Mouse (Mus musculus): ENCODE measurements at regions not wholly inside any gene's neighbourhood (a gene's known extent, or its start where the extent isn't known, plus 50 kb on each side); places are given as distances from the start of the nearest gene placed in this dataset.

- no peak for DNase-seq (ENCODE audit: low spot score)
- H3K9ac ChIP-seq (ENCODE audit: low read length) = no peak overlapping the region
- ATAC-seq (replicated peaks; ENCODE audit: low FRiP score, low TSS enrichment, low read depth) = no peak
- whole genome bisulfite sequencing = 84% methylated on average over 3 of the region's 3 CpGs
- no peaks in the 10 kb centered on the region for H3K36me3 ChIP-seq (ENCODE audit: control insufficient read depth, insufficient read depth, low read length)
- no peaks in the 10 kb centered on the region for H3K9me3 ChIP-seq (ENCODE audit: control insufficient read depth, low read length)
- no peaks in the 10 kb centered on the region for H3K4me1 ChIP-seq (replicated peaks; ENCODE audit: control insufficient read depth, insufficient read depth, low read length)
- H3K4me2 ChIP-seq (ENCODE audit: low read length) = no peak overlapping the region
- H3K4me3 ChIP-seq (ENCODE audit: low read depth, low read length) = no peak overlapping the region
- H3K27ac ChIP-seq (ENCODE audit: low read depth) = no peak overlapping the region
- H3K27me3 ChIP-seq (replicated peaks; ENCODE audit: control insufficient read depth, insufficient read depth, low read length) = no peaks in the 10 kb centered on the region
Measured at GRCm38 (mm10) chr11:26826194-26826593, 232.4 kb upstream of the Vrk2 start.

GRCm38 (mm10) chr11:26824080-26824727 is 230.4 kb upstream of the Vrk2 start:
- ATAC-seq (replicated peaks; ENCODE audit: low FRiP score, low TSS enrichment, low read depth) (no peak), DNase-seq (ENCODE audit: low spot score) (no peak)
- no peak overlapping the region for H3K4me3 ChIP-seq (ENCODE audit: low read depth, low read length)
- 88% methylated on average over 8 of the region's 8 CpGs for WGBS
- H3K27me3 ChIP-seq (replicated peaks; ENCODE audit: control insufficient read depth, insufficient read depth, low read length) = no peaks in the 10 kb centered on the region
- no peaks in the 10 kb centered on the region for H3K36me3 ChIP-seq (ENCODE audit: control insufficient read depth, insufficient read depth, low read length)
- no peaks in the 10 kb centered on the region for H3K9me3 ChIP-seq (ENCODE audit: control insufficient read depth, low read length)
- no peak overlapping the region for H3K9ac ChIP-seq (ENCODE audit: low read length)
- no peak overlapping the region for H3K27ac ChIP-seq (ENCODE audit: low read depth)
- no peak overlapping the region for H3K4me2 ChIP-seq (ENCODE audit: low read length)
- no peaks in the 10 kb centered on the region for H3K4me1 ChIP-seq (replicated peaks; ENCODE audit: control insufficient read depth, insufficient read depth, low read length)

DNA sequence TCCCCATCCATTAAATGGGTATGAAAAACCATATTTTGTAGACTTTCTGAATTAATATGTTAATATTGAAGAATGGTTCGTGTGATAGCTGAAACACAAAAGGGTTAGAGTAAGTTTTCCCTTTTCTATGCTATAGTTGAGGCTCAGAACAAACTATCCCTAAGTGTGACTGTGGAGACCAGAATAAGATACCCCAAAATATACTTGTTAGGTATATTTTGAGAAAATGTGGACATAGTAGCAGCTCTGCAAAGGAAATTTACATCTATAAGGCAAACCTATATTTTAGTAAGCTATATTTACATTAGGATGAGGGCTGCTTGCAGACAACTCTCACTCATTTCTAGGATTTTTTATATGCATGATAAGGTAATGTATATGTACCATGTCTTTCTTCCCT is 227.3 kb upstream of the Vrk2 start:
- ATAC-seq (replicated peaks; ENCODE audit: low FRiP score, low TSS enrichment, low read depth) = no peak

DNA sequence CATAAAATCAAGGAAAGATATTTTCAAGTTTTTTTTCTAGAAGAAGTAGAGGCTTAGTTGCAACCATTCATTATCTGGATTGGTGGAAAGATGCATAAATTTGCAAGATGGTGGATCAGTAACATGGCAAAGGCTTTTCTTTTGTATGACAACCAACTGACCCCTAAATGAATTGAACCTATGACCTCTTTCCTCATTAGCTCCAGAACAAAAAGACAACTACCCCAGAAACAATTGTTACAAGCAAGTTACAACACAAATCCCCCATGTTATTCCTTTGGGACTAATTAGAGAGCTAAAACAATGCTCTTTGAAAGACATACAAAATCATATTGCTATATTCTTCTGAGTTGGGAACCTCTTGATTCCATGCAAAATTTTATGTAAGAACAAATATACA is 223.5 kb upstream of the Vrk2 start:
- Histone ChIP-seq H3K9me3 (ENCODE audit: control insufficient read depth, low read length) (no peaks in the 10 kb centered on the region), H3K27ac (ENCODE audit: low read depth) (no peak overlapping the region)

More for the DNA sequence above, 227.3 kb upstream of the Vrk2 start:
- no peaks in the 10 kb centered on the region for H3K9me3 ChIP-seq (ENCODE audit: control insufficient read depth, low read length)
- H3K36me3 ChIP-seq (ENCODE audit: control insufficient read depth, insufficient read depth, low read length) = no peaks in the 10 kb centered on the region
- H3K9ac ChIP-seq (ENCODE audit: low read length) = no peak overlapping the region
- no peak overlapping the region for H3K4me2 ChIP-seq (ENCODE audit: low read length)
- DNase-seq (ENCODE audit: low spot score) = no peak
- no peak overlapping the region for H3K4me3 ChIP-seq (ENCODE audit: low read depth, low read length)
- no peak overlapping the region for H3K27ac ChIP-seq (ENCODE audit: low read depth)
- H3K4me1 ChIP-seq (replicated peaks; ENCODE audit: control insufficient read depth, insufficient read depth, low read length) = no peaks in the 10 kb centered on the region
- WGBS = 67% methylated on average over 1 of the region's 1 CpGs
- H3K27me3 ChIP-seq (replicated peaks; ENCODE audit: control insufficient read depth, insufficient read depth, low read length) = no peaks in the 10 kb centered on the region

DNA sequence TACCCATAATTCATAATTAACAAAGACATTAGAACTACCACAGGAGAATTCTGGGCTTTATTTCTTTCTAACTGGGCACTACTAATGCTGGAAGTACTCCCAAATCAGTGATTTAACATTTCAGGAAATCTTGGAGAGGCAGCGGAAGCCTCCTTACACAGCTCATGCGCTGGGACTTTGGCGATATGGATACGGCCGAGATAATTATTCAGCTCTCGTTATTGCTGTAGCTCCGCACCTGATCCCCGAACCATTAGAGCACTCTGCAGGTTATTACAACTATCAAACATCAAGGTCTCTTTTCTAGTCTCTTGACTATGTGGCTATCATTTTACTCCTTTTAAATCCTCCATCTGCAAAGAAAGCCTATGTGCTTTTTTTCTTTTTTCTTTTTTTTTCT is 221.3 kb upstream of the Vrk2 start:
- Histone ChIP-seq H3K4me2 (ENCODE audit: low read length) (no peak overlapping the region), H3K9ac (ENCODE audit: low read length) (no peak overlapping the region), H3K4me3 (ENCODE audit: low read depth, low read length) (no peak overlapping the region), H3K9me3 (ENCODE audit: control insufficient read depth, low read length) (no peaks in the 10 kb centered on the region), H3K36me3 (ENCODE audit: control insufficient read depth, insufficient read depth, low read length) (no peaks in the 10 kb centered on the region), H3K4me1 (replicated peaks; ENCODE audit: control insufficient read depth, insufficient read depth, low read length) (no peaks in the 10 kb centered on the region), H3K27me3 (replicated peaks; ENCODE audit: control insufficient read depth, insufficient read depth, low read length) (no peaks in the 10 kb centered on the region), H3K27ac (ENCODE audit: low read depth) (no peak overlapping the region)
- ATAC-seq (replicated peaks; ENCODE audit: low FRiP score, low TSS enrichment, low read depth) (no peak), DNase-seq (ENCODE audit: low spot score) (no peak)
- WGBS = 88% methylated on average over 8 of the region's 8 CpGs

More for the DNA sequence above, 223.5 kb upstream of the Vrk2 start:
- no peaks in the 10 kb centered on the region for H3K4me1 ChIP-seq (replicated peaks; ENCODE audit: control insufficient read depth, insufficient read depth, low read length)
- DNase-seq (ENCODE audit: low spot score) (no peak), ATAC-seq (replicated peaks; ENCODE audit: low FRiP score, low TSS enrichment, low read depth) (no peak)
- no peaks in the 10 kb centered on the region for H3K27me3 ChIP-seq (replicated peaks; ENCODE audit: control insufficient read depth, insufficient read depth, low read length)
- H3K9ac ChIP-seq (ENCODE audit: low read length) = no peak overlapping the region
- no peaks in the 10 kb centered on the region for H3K36me3 ChIP-seq (ENCODE audit: control insufficient read depth, insufficient read depth, low read length)
- no peak overlapping the region for H3K4me3 ChIP-seq (ENCODE audit: low read depth, low read length)
- no peak overlapping the region for H3K4me2 ChIP-seq (ENCODE audit: low read length)

GRCm38 (mm10) chr11:26814601-26815000 is 220.8 kb upstream of the Vrk2 start:
- Histone ChIP-seq H3K4me1 (replicated peaks; ENCODE audit: control insufficient read depth, insufficient read depth, low read length) (no peaks in the 10 kb centered on the region), H3K9ac (ENCODE audit: low read length) (no peak overlapping the region), H3K27ac (ENCODE audit: low read depth) (no peak overlapping the region), H3K4me3 (ENCODE audit: low read depth, low read length) (no peak overlapping the region), H3K4me2 (ENCODE audit: low read length) (no peak overlapping the region), H3K9me3 (ENCODE audit: control insufficient read depth, low read length) (no peaks in the 10 kb centered on the region), H3K27me3 (replicated peaks; ENCODE audit: control insufficient read depth, insufficient read depth, low read length) (no peaks in the 10 kb centered on the region), H3K36me3 (ENCODE audit: control insufficient read depth, insufficient read depth, low read length) (no peaks in the 10 kb centered on the region)
- ATAC-seq (replicated peaks; ENCODE audit: low FRiP score, low TSS enrichment, low read depth) = no peak
- DNase-seq (ENCODE audit: low spot score) = no peak
- WGBS = 84% methylated on average over 3 of the region's 3 CpGs

DNA sequence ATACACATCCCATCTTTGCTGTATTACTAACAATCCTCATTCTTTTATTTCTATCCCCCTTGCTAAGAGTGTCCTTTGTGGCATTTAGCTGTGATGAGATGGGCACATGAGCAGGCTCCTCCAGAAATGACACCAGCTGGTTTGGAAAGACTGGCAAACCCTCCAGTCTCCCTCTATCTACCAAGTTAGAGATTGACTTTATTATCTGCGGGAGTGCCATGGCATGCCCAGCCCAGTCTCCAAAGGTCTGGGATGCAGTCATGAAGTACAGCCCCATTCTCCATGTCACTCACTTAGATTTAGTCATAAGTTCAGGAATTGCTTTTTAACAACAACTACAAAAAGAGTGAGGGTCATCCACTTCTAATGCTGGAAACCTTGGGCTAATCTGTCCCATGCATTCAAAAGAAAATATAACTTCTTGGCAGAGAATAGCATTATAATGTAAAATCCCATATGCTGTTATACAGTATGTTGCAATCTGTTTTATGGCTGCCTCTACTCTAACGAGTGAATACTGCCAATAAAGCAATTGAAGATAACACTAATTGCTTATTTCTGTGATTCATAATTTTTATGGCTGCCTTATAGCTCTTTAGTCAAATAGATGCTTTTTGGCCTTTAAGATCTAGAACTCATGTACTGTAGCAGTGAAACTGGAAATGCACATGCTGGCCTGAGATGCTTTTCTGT is 208.6 kb upstream of the Vrk2 start:
- DNase-seq (ENCODE audit: low spot score) = no peak
- H3K4me1 ChIP-seq (replicated peaks; ENCODE audit: control insufficient read depth, insufficient read depth, low read length) = no peaks in the 10 kb centered on the region
- ATAC-seq (replicated peaks; ENCODE audit: low FRiP score, low TSS enrichment, low read depth) = peak; percentile 73
- 65% methylated on average over 2 of the region's 2 CpGs for WGBS
- no peak overlapping the region for H3K4me3 ChIP-seq (ENCODE audit: low read depth, low read length)
- no peak overlapping the region for H3K27ac ChIP-seq (ENCODE audit: low read depth)
- H3K27me3 ChIP-seq (replicated peaks; ENCODE audit: control insufficient read depth, insufficient read depth, low read length) = no peaks in the 10 kb centered on the region
- no peak overlapping the region for H3K4me2 ChIP-seq (ENCODE audit: low read length)
- H3K36me3 ChIP-seq (ENCODE audit: control insufficient read depth, insufficient read depth, low read length) = no peaks in the 10 kb centered on the region
- no peak overlapping the region for H3K9ac ChIP-seq (ENCODE audit: low read length)
- no peaks in the 10 kb centered on the region for H3K9me3 ChIP-seq (ENCODE audit: control insufficient read depth, low read length)

DNA sequence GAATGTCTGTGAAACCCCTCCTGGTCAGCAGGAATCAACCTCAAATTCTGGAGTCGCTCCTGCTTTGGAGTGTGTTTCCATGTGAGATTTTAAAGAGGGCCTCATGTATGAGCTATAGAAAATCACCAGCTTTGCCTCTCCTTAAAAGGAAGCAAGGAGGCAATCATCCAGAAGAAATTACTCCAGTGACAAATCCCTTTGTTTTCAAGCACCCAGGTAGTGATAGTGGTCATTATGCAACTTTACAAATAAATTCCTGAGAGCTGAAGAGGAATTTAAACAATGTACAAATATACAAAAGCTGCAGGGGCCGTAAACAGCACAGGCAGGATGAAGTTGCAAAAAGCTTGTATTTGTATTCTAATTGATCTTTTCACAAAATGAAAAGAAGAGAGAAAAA is 206.5 kb upstream of the Vrk2 start:
- no peaks in the 10 kb centered on the region for H3K9me3 ChIP-seq (ENCODE audit: control insufficient read depth, low read length)
- H3K4me2 ChIP-seq (ENCODE audit: low read length) = no peak overlapping the region
- H3K9ac ChIP-seq (ENCODE audit: low read length) = no peak overlapping the region
- DNase-seq (ENCODE audit: low spot score) (no peak), ATAC-seq (replicated peaks; ENCODE audit: low FRiP score, low TSS enrichment, low read depth) (no peak)
- WGBS = 76% methylated on average over 2 of the region's 2 CpGs
- no peaks in the 10 kb centered on the region for H3K4me1 ChIP-seq (replicated peaks; ENCODE audit: control insufficient read depth, insufficient read depth, low read length)
- H3K27ac ChIP-seq (ENCODE audit: low read depth) = no peak overlapping the region
- no peaks in the 10 kb centered on the region for H3K27me3 ChIP-seq (replicated peaks; ENCODE audit: control insufficient read depth, insufficient read depth, low read length)
- H3K36me3 ChIP-seq (ENCODE audit: control insufficient read depth, insufficient read depth, low read length) = no peaks in the 10 kb centered on the region
- no peak overlapping the region for H3K4me3 ChIP-seq (ENCODE audit: low read depth, low read length)

DNA sequence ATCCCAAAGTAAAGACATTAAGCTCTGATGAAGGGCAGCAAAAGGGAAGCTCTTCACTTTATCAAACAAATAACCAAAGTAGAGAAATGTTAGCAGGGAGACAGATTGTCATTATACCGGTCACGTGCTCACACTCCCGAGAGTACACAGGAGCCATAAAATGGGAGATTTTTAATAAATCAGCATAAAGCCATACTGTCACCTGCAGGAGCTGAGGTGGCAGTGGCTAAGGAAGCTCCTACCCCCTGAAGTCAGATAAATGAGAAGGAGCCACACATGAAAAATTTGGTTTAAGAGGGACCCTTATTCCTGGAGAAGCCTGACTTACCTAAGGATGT is 200.8 kb upstream of the Vrk2 start:
- DNase-seq (ENCODE audit: low spot score) = no peak
- Histone ChIP-seq H3K9ac (ENCODE audit: low read length) (no peak overlapping the region), H3K9me3 (ENCODE audit: control insufficient read depth, low read length) (no peaks in the 10 kb centered on the region), H3K4me1 (replicated peaks; ENCODE audit: control insufficient read depth, insufficient read depth, low read length) (no peaks in the 10 kb centered on the region), H3K27me3 (replicated peaks; ENCODE audit: control insufficient read depth, insufficient read depth, low read length) (no peaks in the 10 kb centered on the region), H3K27ac (ENCODE audit: low read depth) (no peak overlapping the region), H3K4me3 (ENCODE audit: low read depth, low read length) (no peak overlapping the region), H3K4me2 (ENCODE audit: low read length) (no peak overlapping the region), H3K36me3 (ENCODE audit: control insufficient read depth, insufficient read depth, low read length) (no peaks in the 10 kb centered on the region)
- 82% methylated on average over 3 of the region's 3 CpGs for WGBS
- no peak for ATAC-seq (replicated peaks; ENCODE audit: low FRiP score, low TSS enrichment, low read depth)

Data from intestine, embryonic 14.5 days (tissue).